Mouse (Mus musculus): ENCODE data around the gene Cldn12. TPM values are rescaled to one million over a fixed set of nuclear protein-coding genes. Genes with fewer than 3 reads are reported as not detected.

Cldn12 gene
- 12.6 and 13.4 TPM in 2 replicates for polyA plus RNA-seq (2015; fragmentation: Nextera tagmentation; extraction: Ambion mirVana)

GRCm38 (mm10) chr5:5514196-5515076, at the start of gene Cldn12:
Gene Cldn12, minus strand, starts transcription at chr5:5514958.

GRCm38 (mm10) chr5:5559079-5559740, 44.5 kb upstream of the Cldn12 start, which contains the start of gene Gtpbp10:
Gene Gtpbp10, minus strand, starts transcription at chr5:5559538.

GRCm38 (mm10) chr5:5479043-5479442, 35.7 kb downstream of the Cldn12 start, which contains the start of gene 1700015F17Rik:
Gene 1700015F17Rik, minus strand, starts transcription at chr5:5479143.

Other genes with a start within 250 kb of the Cldn12 start
- gene Cdk14, start 94.6 kb downstream of the Cldn12 start, polyA plus RNA-seq (2015; fragmentation: Nextera tagmentation; extraction: Ambion mirVana), result 52.9 and 56.2 TPM in 2 replicates
- 0.23 TPM in 1 of 2 replicates, not detected in the other for gene 1700015F17Rik, start 35.8 kb downstream of the Cldn12 start, polyA plus RNA-seq (2015; fragmentation: Nextera tagmentation; extraction: Ambion mirVana)
- 10.6 and 11.7 TPM in 2 replicates for gene Gtpbp10, start 44.6 kb upstream of the Cldn12 start, polyA plus RNA-seq (2015; fragmentation: Nextera tagmentation; extraction: Ambion mirVana)
- 8.2 and 10.2 TPM in 2 replicates for gene Gm8773, start 58.8 kb upstream of the Cldn12 start, polyA plus RNA-seq (2015; fragmentation: Nextera tagmentation; extraction: Ambion mirVana)
- 8.3 TPM in 2 replicates for gene Cfap69, start 149.3 kb upstream of the Cldn12 start, polyA plus RNA-seq (2015; fragmentation: Nextera tagmentation; extraction: Ambion mirVana)
- gene Steap2, start 179.6 kb upstream of the Cldn12 start, polyA plus RNA-seq (2015; fragmentation: Nextera tagmentation; extraction: Ambion mirVana), result 8.4 TPM in 2 replicates
- gene Steap1, start 234.4 kb upstream of the Cldn12 start, polyA plus RNA-seq (2015; fragmentation: Nextera tagmentation; extraction: Ambion mirVana), result 1.5 and 2.2 TPM in 2 replicates